Mouse (Mus musculus): ENCODE measurements around the gene 2410015M20Rik.
"Not testable (repeated sequence)": the region's sequence is repeated elsewhere in the genome, so short reads cannot be mapped to it uniquely, and the experiment has no call there.

2410015M20Rik gene

DNA sequence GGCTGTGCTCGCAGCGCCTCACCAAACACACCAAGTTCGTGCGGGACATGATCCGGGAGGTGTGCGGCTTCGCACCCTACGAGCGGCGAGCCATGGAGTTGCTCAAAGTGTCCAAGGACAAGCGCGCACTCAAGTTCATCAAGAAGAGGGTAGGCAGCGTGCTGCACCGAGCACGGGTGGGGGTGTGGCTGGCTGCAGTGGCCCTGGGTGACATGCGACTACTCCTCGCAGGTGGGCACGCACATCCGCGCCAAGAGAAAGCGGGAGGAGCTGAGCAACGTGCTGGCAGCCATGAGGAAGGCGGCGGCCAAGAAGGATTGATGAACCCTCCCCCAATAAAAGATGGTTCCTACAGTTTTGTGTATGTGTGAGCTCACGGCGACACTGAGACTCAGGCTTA is 4.3 kb upstream of the 2410015M20Rik start:
- in situ Hi-C loops (cut with MboI, MseI) = not testable (repeated sequence)

- in situ Hi-C loops (cut with MboI, MseI) = no loop called here
These were observed 3.8 kb upstream of the 2410015M20Rik start, which contains the start of gene Rpl36 for GRCm38 (mm10) chr17:56613236-56613844. TSS of gene Rpl36 (plus strand) at chr17:56613416.

DNA sequence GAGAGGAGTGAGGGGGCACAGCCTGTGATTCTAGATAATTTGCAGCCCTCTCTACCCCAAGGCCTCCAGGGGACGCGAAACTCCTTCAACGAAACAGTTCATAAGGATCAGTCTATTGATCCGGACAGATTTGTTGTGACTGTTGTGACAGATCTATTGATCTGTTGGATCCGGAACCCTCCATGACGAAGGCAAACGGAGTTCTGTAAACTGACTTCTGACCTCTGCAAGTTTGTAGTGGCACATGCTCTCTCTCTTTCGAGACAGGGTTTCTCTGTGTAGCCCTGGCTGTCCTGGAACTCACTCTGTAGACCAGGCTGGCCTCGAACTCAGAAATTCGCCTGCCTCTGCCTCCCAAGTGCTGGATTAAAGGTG is 3.0 kb upstream of the 2410015M20Rik start:
- in situ Hi-C loops (cut with MboI, MseI) = not testable (repeated sequence)

DNA sequence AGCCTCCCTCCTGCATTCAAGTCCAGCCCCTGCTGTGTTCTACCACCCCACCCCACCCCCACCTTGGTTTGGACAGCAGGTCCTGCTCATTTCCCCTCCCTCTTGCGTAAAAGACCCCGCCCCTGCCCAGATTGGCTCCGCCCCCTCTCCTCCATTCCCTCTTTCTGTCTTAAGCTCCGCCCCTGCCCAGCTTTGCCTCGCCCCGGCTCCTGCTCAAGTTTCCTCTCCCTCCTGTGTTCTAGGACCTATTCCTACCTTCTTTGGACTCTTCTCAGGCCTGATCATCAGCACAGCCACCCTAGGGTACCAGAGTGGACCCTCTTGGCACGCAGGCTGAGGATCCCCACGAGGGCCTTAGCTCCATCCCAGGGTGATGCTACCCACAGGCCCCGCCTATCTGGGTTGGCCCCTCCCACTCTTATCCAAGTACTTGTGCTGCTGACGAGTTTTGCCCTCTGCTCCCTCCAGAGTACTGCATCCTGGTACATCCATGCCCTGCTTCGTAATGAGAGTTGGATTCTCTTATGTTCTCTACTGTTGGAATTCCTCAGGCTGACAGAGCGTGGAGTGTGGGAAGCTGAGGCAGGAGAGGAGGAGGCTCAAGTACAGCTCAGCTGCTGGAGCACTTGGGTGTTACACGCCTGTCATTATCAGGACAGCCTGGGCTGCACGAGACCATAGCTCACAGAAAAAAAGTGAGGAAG is 2.4 kb upstream of the 2410015M20Rik start:
- in situ Hi-C loops (cut with MboI, MseI) = no loop called here

GRCm38 (mm10) chr17:56611323-56611722 is 1.8 kb upstream of the 2410015M20Rik start:
- in situ Hi-C loops (cut with MboI, MseI) = no loop called here

- in situ Hi-C loops (cut with MboI, MseI) = no loop called here
These were observed 872 bp downstream of the 2410015M20Rik start for GRCm38 (mm10) chr17:56608699-56609098.

GRCm38 (mm10) chr17:56607521-56608062 is 2.0 kb downstream of the 2410015M20Rik start:
- in situ Hi-C loops (cut with MboI, MseI) = no loop called here

GRCm38 (mm10) chr17:56605431-56605830 is 4.1 kb downstream of the 2410015M20Rik start:
- in situ Hi-C loops (cut with MboI, MseI) = no loop called here

- in situ Hi-C loops (cut with MboI, MseI) = no loop called here
These were observed 5.1 kb downstream of the 2410015M20Rik start for GRCm38 (mm10) chr17:56604422-56604821.

- in situ Hi-C loops (cut with MboI, MseI) = no loop called here
These were observed 5.5 kb downstream of the 2410015M20Rik start for GRCm38 (mm10) chr17:56604070-56604380.

DNA sequence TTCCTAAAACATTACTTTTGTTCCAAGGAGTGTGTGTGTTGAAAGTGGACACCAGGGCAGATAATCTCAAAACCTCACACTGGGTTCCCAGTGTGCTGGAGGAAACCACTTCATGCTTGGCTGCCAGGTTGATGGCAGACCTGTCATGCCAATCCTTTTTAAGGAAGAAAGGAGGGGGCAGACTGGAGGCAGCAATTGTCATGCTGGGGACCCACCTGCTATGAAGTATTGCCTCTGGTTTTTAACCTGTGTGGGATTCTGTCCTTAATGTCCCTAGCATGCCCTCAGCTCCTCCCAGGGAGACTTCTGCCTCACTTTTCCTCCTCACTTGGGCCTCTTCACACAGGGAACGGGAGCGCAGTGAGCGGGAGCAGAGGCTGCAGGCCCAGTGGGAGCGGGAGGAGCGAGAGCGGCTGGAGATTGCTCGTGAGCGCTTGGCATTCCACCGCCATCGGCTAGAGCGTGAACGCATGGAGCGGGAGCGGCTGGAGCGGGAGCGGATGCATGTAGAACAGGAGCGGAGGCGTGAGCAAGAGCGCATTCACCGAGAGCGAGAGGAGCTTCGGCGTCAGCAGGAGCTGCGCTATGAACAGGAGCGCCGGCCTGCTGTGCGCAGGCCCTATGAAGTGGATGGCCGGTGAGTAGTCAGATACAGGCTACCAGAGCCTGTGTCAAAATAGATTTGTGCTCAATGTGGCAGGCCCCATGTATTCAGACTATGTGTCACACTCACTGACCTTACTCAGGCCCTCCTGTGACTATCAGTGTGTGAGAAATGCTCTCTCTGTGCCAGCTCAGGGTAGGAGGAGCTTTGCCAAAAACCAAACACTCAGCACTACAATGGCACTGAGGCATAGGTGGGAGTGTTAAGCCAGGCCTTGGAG is 6.1 kb downstream of the 2410015M20Rik start:
- in situ Hi-C loops (cut with MboI, MseI) = no loop called here

- in situ Hi-C loops (cut with MboI, MseI) = no loop called here
These were observed 15.9 kb downstream of the 2410015M20Rik start for GRCm38 (mm10) chr17:56593527-56594271.

- in situ Hi-C loops (cut with MboI, MseI) = no loop called here
These were observed 17.0 kb downstream of the 2410015M20Rik start for GRCm38 (mm10) chr17:56592553-56592952.

- in situ Hi-C loops (cut with MboI, MseI) = loop anchor here (10.0 kb wide), 1 partner anchor 544 kb away; the partner anchor contains the start of gene Chaf1a
These were observed 20.6 kb downstream of the 2410015M20Rik start for GRCm38 (mm10) chr17:56588921-56589320.

- in situ Hi-C loops (cut with MboI, MseI) = loop anchor here (10.0 kb wide), 1 partner anchor 543 kb away; the partner anchor contains the start of gene Chaf1a
These were observed 21.8 kb downstream of the 2410015M20Rik start for GRCm38 (mm10) chr17:56587773-56588172.

DNA sequence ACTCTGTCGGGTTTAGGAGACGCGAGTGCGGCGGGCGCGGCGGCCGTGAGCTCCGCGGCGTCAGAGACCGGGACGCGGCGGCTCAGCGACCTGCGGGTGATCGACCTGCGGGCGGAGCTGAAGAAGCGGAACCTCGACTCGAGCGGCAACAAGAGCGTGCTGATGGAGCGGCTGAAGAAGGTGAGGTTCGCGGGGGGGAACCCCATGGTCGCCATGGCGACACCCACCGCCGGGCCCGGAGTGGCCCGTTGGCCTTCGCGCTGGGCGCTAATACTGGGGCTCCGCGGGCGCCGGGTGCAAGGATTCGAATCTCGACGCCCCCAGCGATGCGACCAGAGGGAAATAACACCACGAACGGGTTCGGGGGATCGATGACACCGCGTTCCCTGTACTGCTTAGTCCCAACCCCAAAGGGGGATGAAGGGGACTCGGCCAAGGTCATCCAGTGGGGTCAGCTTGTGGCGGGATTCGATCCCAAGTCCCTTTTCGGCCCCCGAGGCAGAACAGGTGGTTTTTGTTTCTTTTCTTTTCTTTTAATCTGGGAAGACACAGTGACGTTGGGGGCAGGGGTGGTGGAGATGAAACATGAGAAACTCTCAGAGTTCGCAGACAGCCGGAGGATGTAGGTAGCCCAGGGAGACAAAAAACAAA is 24.3 kb downstream of the 2410015M20Rik start:
- in situ Hi-C loops (cut with MboI, MseI) = loop anchor here (10.0 kb wide), 1 partner anchor 540 kb away; the partner anchor contains the start of gene Chaf1a

DNA sequence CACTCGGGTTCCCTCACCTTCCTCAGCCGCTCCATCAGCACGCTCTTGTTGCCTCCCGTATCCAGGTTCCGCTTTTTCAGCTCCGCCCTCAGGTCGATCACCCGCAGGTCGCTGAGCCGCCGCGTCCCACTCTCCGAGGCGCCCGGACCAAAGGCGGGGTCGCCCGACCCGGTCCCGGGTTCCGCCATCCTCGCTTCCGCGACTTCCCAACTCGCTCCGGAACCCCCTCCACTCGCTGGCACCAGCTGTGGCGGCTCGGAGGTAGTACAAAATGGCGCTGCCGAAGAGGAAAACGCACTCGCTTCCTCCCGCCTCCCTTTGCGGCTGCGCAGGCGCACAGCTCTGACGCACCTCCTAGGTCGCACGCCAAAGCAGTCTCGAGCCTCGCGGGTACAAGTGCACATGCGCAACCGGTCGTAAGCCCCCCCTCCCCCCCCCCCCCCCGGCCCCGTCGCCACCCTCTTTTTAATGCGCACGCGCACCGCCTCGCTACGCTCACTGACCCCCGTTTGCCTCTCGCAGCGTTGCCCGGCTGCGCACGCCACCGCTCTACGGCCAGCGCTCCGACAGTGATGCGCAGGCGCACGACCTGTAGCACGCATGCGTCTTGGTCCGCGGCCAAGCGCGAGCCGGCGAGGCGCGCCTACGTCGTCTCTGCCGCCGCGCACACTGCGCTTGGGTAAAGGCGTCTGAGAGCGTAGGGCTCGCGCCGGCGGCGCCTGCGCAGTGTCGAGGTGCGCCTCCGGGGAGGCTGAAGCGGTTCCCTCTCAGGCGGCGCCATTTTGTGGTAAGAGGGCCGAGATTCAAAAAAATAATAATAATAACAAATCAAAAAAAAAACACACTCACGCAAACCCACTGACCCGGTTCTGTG is 25.1 kb downstream of the 2410015M20Rik start, which contains the start of the genes Safb2 and Safb:
Safb2 (minus strand) TSS at position 329 of the 874 bp plus-strand sequence.
Safb (plus strand) TSS at position 569 of the 874 bp plus-strand sequence.
- in situ Hi-C loops (cut with MboI, MseI) = loop anchor here (10.0 kb wide), 1 partner anchor 540 kb away; the partner anchor contains the start of gene Chaf1a

GRCm38 (mm10) chr17:56583611-56584256 is 25.8 kb downstream of the 2410015M20Rik start:
- in situ Hi-C loops (cut with MboI, MseI) = loop anchor here (10.0 kb wide), 1 partner anchor 539 kb away; the partner anchor contains the start of gene Chaf1a

DNA sequence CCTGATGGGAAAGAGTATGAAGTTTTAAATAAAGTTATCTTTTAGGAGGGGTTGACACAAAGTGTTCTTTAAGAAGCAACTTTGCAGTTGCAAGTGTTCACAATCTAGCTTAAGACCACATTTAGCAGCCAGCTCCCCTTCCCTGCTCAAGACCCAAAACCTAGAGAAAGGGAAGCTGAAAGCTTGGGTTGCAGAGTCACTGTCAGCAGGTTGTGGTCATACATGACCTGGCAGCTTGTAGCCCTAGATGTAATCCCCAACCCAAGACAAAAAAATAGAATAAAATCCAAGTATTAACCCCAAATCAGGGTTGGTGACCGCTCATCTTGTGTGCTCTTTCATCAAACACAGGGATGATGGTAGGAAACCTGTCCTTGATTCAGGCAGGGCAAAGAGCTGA is 26.5 kb downstream of the 2410015M20Rik start:
- in situ Hi-C loops (cut with MboI, MseI) = loop anchor here (10.0 kb wide), 1 partner anchor 538 kb away; the partner anchor contains the start of gene Chaf1a
